8 mouse cellular contexts compared by ENCODE assay signal in the genomic region with DNA sequence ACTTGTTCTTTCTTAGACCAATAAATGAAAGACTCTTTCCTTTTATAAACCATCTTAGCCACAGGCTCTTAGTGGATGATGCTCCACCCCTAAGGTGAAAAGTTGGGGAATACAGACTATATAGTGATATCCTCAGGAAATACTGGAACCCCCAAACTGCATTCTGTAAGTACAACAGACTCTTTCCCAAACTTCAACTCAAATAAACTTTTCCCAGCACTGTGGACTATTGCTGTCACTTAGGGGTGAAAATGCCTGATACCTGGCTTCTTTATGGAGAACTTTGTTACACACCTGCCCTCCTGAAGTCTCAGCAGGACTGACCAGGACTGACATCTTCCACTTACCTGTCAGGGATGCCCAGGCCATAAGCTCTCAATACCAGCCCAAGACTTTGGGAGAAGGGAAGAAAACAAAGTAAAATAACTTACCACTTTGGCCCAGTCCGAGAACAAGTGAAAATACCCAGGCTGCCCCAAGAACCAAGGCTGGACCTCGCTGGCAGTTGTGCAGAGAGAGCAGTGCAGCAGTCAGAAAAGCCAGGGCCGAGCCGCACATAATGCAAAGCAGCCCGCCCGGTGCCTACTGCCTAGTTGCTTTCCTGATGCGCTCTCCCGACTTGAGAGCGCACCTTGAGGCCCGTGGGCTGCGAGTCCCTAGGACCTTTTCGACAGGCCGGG. TPM values are rescaled to one million over a fixed set of nuclear protein-coding genes. Genes with fewer than 3 reads are reported as not detected.
DNase-seq lines count a peak whose midpoint lies in the region; ATAC-seq and TF ChIP-seq lines count a peak whose summit lies in the region.

No protein-coding gene starts in this region.

- H3K27ac ChIP-seq in heart, embryonic 13.5 days (replicated peaks): peak overlapping the region; percentile 93
- H3K27ac ChIP-seq in forebrain, embryonic 13.5 days: peak overlapping the region; percentile 99
- H3K27ac ChIP-seq in limb, embryonic 12.5 days: peak overlapping the region; percentile 97
- H3K27ac ChIP-seq in neural tube, embryonic 14.5 days (ENCODE audit: low read depth, low read length): peak overlapping the region; percentile 90

- H3K9ac ChIP-seq in heart, embryonic 13.5 days: peak overlapping the region; percentile 90
- H3K9ac ChIP-seq in forebrain, embryonic 13.5 days: peak overlapping the region; percentile 81
- H3K9ac ChIP-seq in limb, embryonic 12.5 days (replicated peaks): peak overlapping the region; percentile 81
- peak overlapping the region; percentile 78 for H3K9ac ChIP-seq in neural tube, embryonic 14.5 days (replicated peaks; ENCODE audit: low read depth, low read length)

- no peak for TF ChIP-seq CTCF in E14TG2a.4 (conservative IDR thresholded peaks at IDR 0.05; ENCODE audit: low read length)

- WGBS in heart, embryonic 13.5 days: 1% methylated on average over 13 of the region's 13 CpGs
- WGBS in forebrain, embryonic 13.5 days: 0% methylated on average over 13 of the region's 13 CpGs
- WGBS in limb, embryonic 12.5 days: 0% methylated on average over 13 of the region's 13 CpGs
- 0% methylated on average over 13 of the region's 13 CpGs for WGBS in neural tube, embryonic 14.5 days

- H3K27me3 ChIP-seq in heart, embryonic 13.5 days (replicated peaks): peaks cover 3% of the 10 kb centered on the region; the same call in 1 of the 2 replicates
- H3K27me3 ChIP-seq in E14TG2a.4 (ENCODE audit: insufficient read depth, low read length): peaks cover 28% of the 10 kb centered on the region
- H3K27me3 ChIP-seq in forebrain, embryonic 13.5 days: no peaks in the 10 kb centered on the region
- H3K27me3 ChIP-seq in limb, embryonic 12.5 days: no peaks in the 10 kb centered on the region
- no peaks in the 10 kb centered on the region for H3K27me3 ChIP-seq in neural tube, embryonic 14.5 days (ENCODE audit: control insufficient read depth, insufficient read depth, low read length)

- no peaks in the 10 kb centered on the region for H3K9me3 ChIP-seq in heart, embryonic 13.5 days
- H3K9me3 ChIP-seq in E14TG2a.4 (ENCODE audit: low read length): peaks cover 25% of the 10 kb centered on the region
- no peaks in the 10 kb centered on the region for H3K9me3 ChIP-seq in forebrain, embryonic 13.5 days (replicated peaks)
- no peaks in the 10 kb centered on the region for H3K9me3 ChIP-seq in limb, embryonic 12.5 days
- H3K9me3 ChIP-seq in neural tube, embryonic 14.5 days (ENCODE audit: control insufficient read depth, low read length): no peaks in the 10 kb centered on the region

- H3K4me3 ChIP-seq in heart, embryonic 13.5 days: peak overlapping the region; percentile 79
- H3K4me3 ChIP-seq in E14TG2a.4 (replicated peaks; ENCODE audit: low read length): peak overlapping the region; percentile 80
- peak overlapping the region; percentile 67 for H3K4me3 ChIP-seq in forebrain, embryonic 13.5 days
- H3K4me3 ChIP-seq in limb, embryonic 12.5 days (replicated peaks): peak overlapping the region; percentile 61
- H3K4me3 ChIP-seq in neural tube, embryonic 14.5 days (ENCODE audit: low read depth, low read length): peak overlapping the region; percentile 66

- H3K36me3 ChIP-seq in heart, embryonic 13.5 days: no peaks in the 10 kb centered on the region
- H3K36me3 ChIP-seq in E14TG2a.4 (ENCODE audit: insufficient read depth, low read length): no peaks in the 10 kb centered on the region
- H3K36me3 ChIP-seq in forebrain, embryonic 13.5 days (ENCODE audit: poor library complexity, severe bottlenecking): no peaks in the 10 kb centered on the region
- no peaks in the 10 kb centered on the region for H3K36me3 ChIP-seq in limb, embryonic 12.5 days
- no peaks in the 10 kb centered on the region for H3K36me3 ChIP-seq in neural tube, embryonic 14.5 days (ENCODE audit: control insufficient read depth, insufficient read depth, low read length)

- peaks cover 22% of the 10 kb centered on the region for H3K4me1 ChIP-seq in heart, embryonic 13.5 days
- H3K4me1 ChIP-seq in E14TG2a.4 (replicated peaks; ENCODE audit: low read depth, low read length): peaks cover 16% of the 10 kb centered on the region
- peaks cover 49% of the 10 kb centered on the region for H3K4me1 ChIP-seq in forebrain, embryonic 13.5 days
- peaks cover 33% of the 10 kb centered on the region for H3K4me1 ChIP-seq in limb, embryonic 12.5 days (replicated peaks)
- H3K4me1 ChIP-seq in neural tube, embryonic 14.5 days (ENCODE audit: control insufficient read depth, insufficient read depth, low read length): 0 out of 2 replicates have a peak, but pooled peaks cover 10% of the 10 kb centered on the region

- intact Hi-C loops in heart, postnatal 10 days (cut with DNase I): loop anchor here (5.0 kb wide), 1 partner anchor 80 kb away; no protein-coding TSS in a partner anchor

- DNase-seq in heart, postnatal 10 days: no peak
- DNase-seq in thymus, postnatal 25 days: no peak

- ATAC-seq in heart, embryonic 13.5 days (ENCODE audit: extremely low read depth, insufficient number of reproducible peaks, low FRiP score, low TSS enrichment): no peak
- no peak; the same call in 1 of the 2 replicates for ATAC-seq in forebrain, embryonic 13.5 days
- peak; percentile 9; the same call in 1 of the 2 replicates for ATAC-seq in limb, embryonic 12.5 days (ENCODE audit: insufficient number of reproducible peaks, insufficient read depth, low FRiP score, low TSS enrichment, low read depth)
- peak; percentile 39 for ATAC-seq in neural tube, embryonic 14.5 days (ENCODE audit: low read depth)
- no peak for ATAC-seq in monocyte, adult 5-6 weeks (replicated peaks; ENCODE audit: insufficient number of reproducible peaks, low FRiP score, low TSS enrichment, poor library complexity, severe bottlenecking)

- H3K4me2 ChIP-seq in heart, embryonic 13.5 days: peak overlapping the region; percentile 92
- peak overlapping the region; percentile 84 for H3K4me2 ChIP-seq in forebrain, embryonic 13.5 days
- H3K4me2 ChIP-seq in limb, embryonic 12.5 days: peak overlapping the region; percentile 75
- peak overlapping the region; percentile 91 for H3K4me2 ChIP-seq in neural tube, embryonic 14.5 days (ENCODE audit: low read depth, low read length)

RNA-seq across cellular contexts. Expression of a gene that starts 1.2 kb away (rescaled TPM):
- 3.9 and 4.0 TPM in 2 replicates for polyA plus RNA-seq in heart, embryonic 13.5 days (2015; fragmentation: Nextera tagmentation; extraction: Ambion mirVana)
- total RNA-seq in heart, postnatal 10 days (2021): 1 to 10 TPM; 2.0 TPM
- polyA plus RNA-seq in forebrain, embryonic 13.5 days (2015; fragmentation: Nextera tagmentation; extraction: Ambion mirVana): 12.2 and 13.9 TPM in 2 replicates
- 4.9 and 5.7 TPM in 2 replicates for polyA plus RNA-seq in limb, embryonic 12.5 days (2016; fragmentation: Nextera tagmentation; extraction: Ambion mirVana)
- 11.8 and 13.6 TPM in 2 replicates for polyA plus RNA-seq in neural tube, embryonic 14.5 days (2014; fragmentation: Nextera tagmentation; extraction: Ambion mirVana)
- under 0.01 TPM in 1 of 3 replicates, not detected in the others for total RNA-seq in monocyte, adult 5-6 weeks (2017)

Comparison
In these comparisons a context has a peak if more than half of its experiments do, and no peak if none do; other contexts are left out.
1. ATAC-seq: peak in limb, embryonic 12.5 days (single experiment) and neural tube, embryonic 14.5 days (single experiment); none in heart, embryonic 13.5 days (single experiment), forebrain, embryonic 13.5 days (single experiment) and monocyte, adult 5-6 weeks (single experiment).
2. Peak in every context shown above with its lines, with median percentiles within 50 percentile points of each other: H3K27ac ChIP-seq, H3K4me2 ChIP-seq, H3K4me3 ChIP-seq and H3K9ac ChIP-seq.